ENCODE assay signal across 24 mouse cellular contexts in genomic region chr8:103530903-103531302, GRCm38 (mm10).
A peak's percentile ranks its signal among the peaks of the same experiment; 100 is the strongest.
DNase-seq lines count a peak whose midpoint lies in the region; ATAC-seq and TF ChIP-seq lines count a peak whose summit lies in the region.
"Had no signal": no experiment of that assay in that cellular context is flagged by ENCODE, and none has a peak within 500 bp of the region (broad histone marks: within the 10 kb centered on the region; RNA-seq: fewer than 3 reads in every experiment).

No protein-coding gene starts in this region.

- H3K4me2 ChIP-seq in kidney, embryonic 15.5 days, result no peak overlapping the region
- H3K4me2 ChIP-seq in kidney, postnatal 0 days (ENCODE audit: low read length), result no peak overlapping the region
- H3K4me2 ChIP-seq: embryonic facial prominence, embryonic 13.5 days; embryonic facial prominence, embryonic 15.5 days; forebrain, embryonic 12.5 days had no signal

- no peaks in the 10 kb centered on the region for H3K36me3 ChIP-seq in kidney, embryonic 15.5 days
- H3K36me3 ChIP-seq in kidney, adult 2 months (ENCODE audit: control insufficient read depth, insufficient read depth, low read length), result no peaks in the 10 kb centered on the region
- no peaks in the 10 kb centered on the region for H3K36me3 ChIP-seq in kidney, postnatal 0 days (ENCODE audit: insufficient read depth, low read length)
- H3K36me3 ChIP-seq: embryonic facial prominence, embryonic 13.5 days; embryonic facial prominence, embryonic 15.5 days; forebrain, embryonic 10.5 days; forebrain, embryonic 12.5 days had no signal

- H3K4me3 ChIP-seq in kidney, embryonic 15.5 days (replicated peaks), result no peak overlapping the region
- H3K4me3 ChIP-seq in kidney, adult 2 months (ENCODE audit: insufficient read depth, low read depth, low read length), result no peak overlapping the region
- no peak overlapping the region for H3K4me3 ChIP-seq in kidney, postnatal 0 days (replicated peaks; ENCODE audit: low read depth, low read length)
- H3K4me3 ChIP-seq: embryonic facial prominence, embryonic 13.5 days; embryonic facial prominence, embryonic 15.5 days; erythroblast, embryonic 14.5 days; forebrain, embryonic 10.5 days; forebrain, embryonic 12.5 days had no signal

- TF ChIP-seq CTCF in kidney, adult 2 months (conservative IDR thresholded peaks at IDR 0.05; ENCODE audit: insufficient read depth, insufficient read length, low read depth, low read length), result no peak
- no peak for TF ChIP-seq CTCF in kidney, postnatal 0 days (IDR thresholded peaks at IDR 0.05; ENCODE audit: low read depth)

- H3K9ac ChIP-seq in kidney, embryonic 15.5 days, result no peak overlapping the region
- no peak overlapping the region for H3K9ac ChIP-seq in kidney, postnatal 0 days (ENCODE audit: low read depth, low read length)
- H3K9ac ChIP-seq: embryonic facial prominence, embryonic 13.5 days; embryonic facial prominence, embryonic 15.5 days; forebrain, embryonic 12.5 days had no signal

- H3K4me1 ChIP-seq in kidney, embryonic 15.5 days, result peaks cover 5% of the 10 kb centered on the region
- no peaks in the 10 kb centered on the region for H3K4me1 ChIP-seq in kidney, adult 2 months (ENCODE audit: control insufficient read depth, insufficient read depth, low read length)
- H3K4me1 ChIP-seq in kidney, postnatal 0 days (replicated peaks; ENCODE audit: insufficient read depth, low read length), result no peaks in the 10 kb centered on the region
- H3K4me1 ChIP-seq: embryonic facial prominence, embryonic 13.5 days; embryonic facial prominence, embryonic 15.5 days; forebrain, embryonic 12.5 days had no signal

- 0 out of 2 replicates have a peak overlapping the region, but pooled peaks have one; percentile 27 for H3K27ac ChIP-seq in kidney, embryonic 15.5 days
- H3K27ac ChIP-seq in kidney, adult 2 months (ENCODE audit: insufficient read depth, low read depth, low read length), result no peak overlapping the region
- H3K27ac ChIP-seq in kidney, postnatal 0 days, result no peak overlapping the region
- H3K27ac ChIP-seq: embryonic facial prominence, embryonic 13.5 days; embryonic facial prominence, embryonic 15.5 days; forebrain, embryonic 10.5 days; forebrain, embryonic 12.5 days had no signal

- WGBS in kidney, embryonic 15.5 days, result 40% methylated on average over 4 of the region's 4 CpGs
- WGBS in kidney, adult 2 months, result 42% methylated on average over 4 of the region's 4 CpGs
- 32% methylated on average over 4 of the region's 4 CpGs for WGBS in kidney, postnatal 0 days

- TF ChIP-seq POLR2A in kidney, adult 2 months (IDR thresholded peaks at IDR 0.05; ENCODE audit: low read depth, low read length), result no peak

- DNase-seq in embryo, embryonic 10 days (ENCODE audit: low spot score), result peak; percentile 7
- no peak for DNase-seq in embryo, embryonic 11 days
- no peak for DNase-seq in kidney, adult 2 months
- peak; percentile 76 for DNase-seq in kidney, postnatal 0 days (ENCODE audit: low spot score)
- no peak for DNase-seq in kidney, adult 8-10 months
- DNase-seq: adrenal gland, adult 2 months; adrenal gland, postnatal 10 days; adrenal gland, postnatal 25 days; B cell, adult 2 months; cerebellum, adult 11 months; cerebellum, adult 18-20 months; cerebellum, adult 8-10 months; cerebellum, adult 9-11 months; cerebellum, postnatal 14 days; cerebellum, postnatal 36 days had no signal

- no peaks in the 10 kb centered on the region for H3K27me3 ChIP-seq in kidney, embryonic 15.5 days
- no peaks in the 10 kb centered on the region for H3K27me3 ChIP-seq in kidney, adult 2 months (replicated peaks; ENCODE audit: control insufficient read depth, insufficient read depth, low read length)
- no peaks in the 10 kb centered on the region for H3K27me3 ChIP-seq in kidney, postnatal 0 days (ENCODE audit: insufficient read depth, low read length)
- H3K27me3 ChIP-seq: embryonic facial prominence, embryonic 13.5 days; embryonic facial prominence, embryonic 15.5 days; forebrain, embryonic 12.5 days had no signal

- ATAC-seq in kidney, embryonic 15.5 days (replicated peaks; ENCODE audit: low FRiP score), result peak; percentile 82
- ATAC-seq in kidney, postnatal 0 days (replicated peaks; ENCODE audit: low FRiP score, low read depth), result no peak
- ATAC-seq: CD4-positive, CD25-positive, alpha-beta regulatory T cell, adult 4 months; forebrain, embryonic 14.5 days; forebrain, embryonic 16.5 days had no signal

- H3K9me3 ChIP-seq in kidney, embryonic 15.5 days (replicated peaks), result no peaks in the 10 kb centered on the region
- H3K9me3 ChIP-seq in kidney, postnatal 0 days (replicated peaks; ENCODE audit: low read length), result no peaks in the 10 kb centered on the region
- H3K9me3 ChIP-seq: embryonic facial prominence, embryonic 13.5 days; embryonic facial prominence, embryonic 15.5 days; forebrain, embryonic 10.5 days; forebrain, embryonic 12.5 days had no signal

Comparison
In these comparisons a context has a peak if more than half of its experiments do, and no peak if none do; other contexts are left out.
1. DNase-seq: peak in embryo, embryonic 10 days (single experiment) and kidney, postnatal 0 days (single experiment); none in embryo, embryonic 11 days (single experiment), kidney, adult 2 months (single experiment) and kidney, adult 8-10 months (0 of 2).